ENCODE assay signal across 8 mouse cellular contexts in genomic region chr7:100818401-100819064, GRCm38 (mm10). TPM values are rescaled to one million over a fixed set of nuclear protein-coding genes. Genes with fewer than 3 reads are reported as not detected.
DNase-seq lines count a peak whose midpoint lies in the region; ATAC-seq lines count a peak whose summit lies in the region.

No protein-coding gene starts in this region.

- peak; percentile 16 for DNase-seq in adrenal gland, adult 2 months
- DNase-seq in adrenal gland, adult 8-10 months: no peak
- peak; percentile 20 for DNase-seq in kidney, adult 9 months
- DNase-seq in kidney, adult 11 months: no peak
- peak; percentile 26 for DNase-seq in urinary bladder, postnatal 14 days (ENCODE audit: low spot score)
- DNase-seq in urinary bladder, postnatal 25 days (ENCODE audit: low spot score): no peak
- no peak for DNase-seq in frontal cortex, postnatal 10 days (ENCODE audit: low spot score in 2 of 2)

- no peak for ATAC-seq in inflammation-experienced regulatory T-cells, adult 6 months

RNA-seq across cellular contexts. Expression of gene Relt, which starts 44.7 kb away (rescaled TPM):
- 1 to 10 TPM; 1.3 to 2.5 TPM for total RNA-seq in adrenal gland, adult 2 months (2021)
- 4.5 and 4.6 TPM in 2 replicates for polyA plus RNA-seq in adrenal gland, adult 2 months (2012; rRNA removed)
- total RNA-seq in adrenal gland, adult 8-10 months (2022): 1 to 10 TPM; 1.2 to 1.8 (median 1.5) TPM
- polyA plus RNA-seq in inflammation-experienced regulatory T-cells, adult 6 months (2017; shearing (Covaris generic)): 10 to 100 TPM; 11.1 to 13.9 (median 12.3) TPM

Comparison
In these comparisons a context has a peak if more than half of its experiments do, and no peak if none do; other contexts are left out.
1. DNase-seq: peak in adrenal gland, adult 2 months (single experiment), kidney, adult 9 months (single experiment) and urinary bladder, postnatal 14 days (single experiment); none in adrenal gland, adult 8-10 months (single experiment), kidney, adult 11 months (single experiment), urinary bladder, postnatal 25 days (single experiment) and frontal cortex, postnatal 10 days (0 of 2).